Mouse (Mus musculus): ENCODE measurements around the gene Inava. TPM values are rescaled to one million over a fixed set of nuclear protein-coding genes. Genes with fewer than 3 reads are reported as not detected.

Inava gene
- total RNA-seq (2014; rRNA removed) (4.5 and 11.3 TPM in 2 replicates), polyA plus RNA-seq (2015; fragmentation: Nextera tagmentation; extraction: Ambion mirVana) (2.8 and 2.9 TPM in 2 replicates)

GRCm38 (mm10) chr1:136233892-136234594 lies at the start of gene Inava:
TSS of gene Inava (minus strand) at chr1:136234264.
- peak; percentile 72 for DNase-seq (ENCODE audit: low spot score)
- under 1% methylated on average over 48 of the region's 51 CpGs for WGBS
- peak within 1 kb of the TSS; percentile 49 for H3K9ac ChIP-seq (replicated peaks; ENCODE audit: low read length)
- no peak; the same call in 1 of the 2 replicates for TF ChIP-seq CTCF (IDR thresholded peaks at IDR 0.05; ENCODE audit: low read depth)
- H3K9me3 ChIP-seq (ENCODE audit: low read length), result no peaks in the 10 kb centered on the region
- no peaks in the 10 kb centered on the region for H3K36me3 ChIP-seq (ENCODE audit: insufficient read depth, low read length)
- peaks cover 11% of the 10 kb centered on the region; the same call in 1 of the 2 replicates for H3K4me1 ChIP-seq (ENCODE audit: insufficient read depth, low read length)
- H3K27ac ChIP-seq, result no peak within 1 kb of the TSS; the same call in 1 of the 2 replicates
- peak; percentile 88 for ATAC-seq
- no peaks in the 10 kb centered on the region for H3K27me3 ChIP-seq (ENCODE audit: insufficient read depth, low read length)
- H3K4me3 ChIP-seq (ENCODE audit: low read length), result peak within 1 kb of the TSS; percentile 58
- H3K4me2 ChIP-seq (ENCODE audit: low read depth, low read length), result peak within 1 kb of the TSS; percentile 67

GRCm38 (mm10) chr1:136277366-136277765 lies 43.3 kb upstream of the Inava start:
- WGBS, result 87% methylated on average over 8 of the region's 8 CpGs
- no peak overlapping the region for H3K9ac ChIP-seq (replicated peaks; ENCODE audit: low read length)
- DNase-seq (ENCODE audit: low spot score) (no peak), ATAC-seq (no peak)
- no peak overlapping the region for H3K27ac ChIP-seq
- H3K9me3 ChIP-seq (ENCODE audit: low read length), result no peaks in the 10 kb centered on the region
- H3K36me3 ChIP-seq (ENCODE audit: insufficient read depth, low read length), result peaks cover 66% of the 10 kb centered on the region
- no peak for TF ChIP-seq CTCF (IDR thresholded peaks at IDR 0.05; ENCODE audit: low read depth)
- no peaks in the 10 kb centered on the region for H3K4me1 ChIP-seq (ENCODE audit: insufficient read depth, low read length)
- H3K4me3 ChIP-seq (ENCODE audit: low read length), result no peak overlapping the region
- H3K4me2 ChIP-seq (ENCODE audit: low read depth, low read length), result no peak overlapping the region
- no peaks in the 10 kb centered on the region for H3K27me3 ChIP-seq (ENCODE audit: insufficient read depth, low read length)

DNA sequence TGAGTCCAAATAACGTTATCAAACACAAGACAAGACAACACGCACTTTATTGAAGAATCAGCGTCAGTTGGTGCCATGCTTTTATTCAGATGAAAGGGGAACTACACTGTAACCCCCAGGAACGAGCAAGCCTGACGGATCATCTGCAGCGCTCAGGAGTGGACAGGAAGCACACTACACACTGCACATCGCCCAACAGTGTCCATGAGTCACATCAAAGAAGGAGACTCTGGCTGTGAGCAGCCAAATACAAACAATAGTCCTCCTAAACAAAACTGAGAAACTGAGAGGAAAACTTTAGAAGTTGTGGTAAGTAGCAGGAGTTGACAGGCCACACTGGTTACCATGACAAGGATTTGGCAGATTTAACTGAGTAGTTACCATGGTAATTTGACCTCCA lies 34.2 kb upstream of the Inava start:
- H3K9ac ChIP-seq (replicated peaks; ENCODE audit: low read length), result no peak overlapping the region
- TF ChIP-seq CTCF (IDR thresholded peaks at IDR 0.05; ENCODE audit: low read depth), result no peak
- 51% methylated on average over 7 of the region's 7 CpGs for WGBS
- H3K4me1 ChIP-seq (ENCODE audit: insufficient read depth, low read length), result no peaks in the 10 kb centered on the region
- DNase-seq (ENCODE audit: low spot score), result peak; percentile 17
- H3K4me2 ChIP-seq (ENCODE audit: low read depth, low read length), result no peak overlapping the region
- H3K27me3 ChIP-seq (ENCODE audit: insufficient read depth, low read length), result no peaks in the 10 kb centered on the region
- H3K27ac ChIP-seq, result no peak overlapping the region
- H3K36me3 ChIP-seq (ENCODE audit: insufficient read depth, low read length), result peaks cover 38% of the 10 kb centered on the region
- no peaks in the 10 kb centered on the region for H3K9me3 ChIP-seq (ENCODE audit: low read length)
- ATAC-seq, result peak; percentile 71
- H3K4me3 ChIP-seq (ENCODE audit: low read length), result no peak overlapping the region

DNA sequence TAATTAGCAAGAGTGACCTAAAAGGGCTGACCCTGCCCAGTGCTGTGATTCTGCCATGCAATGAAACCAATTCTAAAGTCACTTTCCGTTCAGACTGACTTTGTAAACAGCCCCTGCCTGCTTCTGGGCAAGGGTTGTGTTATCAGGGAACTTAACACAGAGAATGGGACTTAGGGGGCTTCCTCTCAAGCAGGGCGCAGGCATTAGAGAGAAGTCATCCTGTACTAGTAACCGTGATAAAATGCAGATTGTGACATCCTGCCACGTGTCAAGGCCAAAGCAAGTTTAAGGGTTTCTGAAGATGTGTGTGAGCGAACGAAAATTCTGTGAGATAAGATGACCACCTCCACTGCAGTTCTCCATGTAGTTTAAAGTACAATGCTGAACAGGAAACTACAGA lies 32.1 kb upstream of the Inava start:
- no peak for ATAC-seq
- H3K9me3 ChIP-seq (ENCODE audit: low read length), result no peaks in the 10 kb centered on the region
- H3K27me3 ChIP-seq (ENCODE audit: insufficient read depth, low read length), result 0 out of 2 replicates have a peak, but pooled peaks cover 3% of the 10 kb centered on the region
- H3K36me3 ChIP-seq (ENCODE audit: insufficient read depth, low read length), result peaks cover 17% of the 10 kb centered on the region
- H3K27ac ChIP-seq, result no peak overlapping the region
- TF ChIP-seq CTCF (IDR thresholded peaks at IDR 0.05; ENCODE audit: low read depth), result no peak
- H3K4me2 ChIP-seq (ENCODE audit: low read depth, low read length), result no peak overlapping the region
- no peak for DNase-seq (ENCODE audit: low spot score)
- H3K4me3 ChIP-seq (ENCODE audit: low read length), result no peak overlapping the region
- H3K4me1 ChIP-seq (ENCODE audit: insufficient read depth, low read length), result no peaks in the 10 kb centered on the region; the same call in 1 of the 2 replicates
- no peak overlapping the region for H3K9ac ChIP-seq (replicated peaks; ENCODE audit: low read length)
- 77% methylated on average over 6 of the region's 6 CpGs for WGBS

- peaks cover 3% of the 10 kb centered on the region; the same call in 1 of the 2 replicates for H3K36me3 ChIP-seq (ENCODE audit: insufficient read depth, low read length)
- H3K4me3 ChIP-seq (ENCODE audit: low read length), result no peak overlapping the region
- H3K9ac ChIP-seq (replicated peaks; ENCODE audit: low read length), result no peak overlapping the region
- DNase-seq (ENCODE audit: low spot score), result no peak
- no peaks in the 10 kb centered on the region for H3K9me3 ChIP-seq (ENCODE audit: low read length)
- WGBS, result 79% methylated on average over 5 of the region's 5 CpGs
- H3K27me3 ChIP-seq (ENCODE audit: insufficient read depth, low read length), result 0 out of 2 replicates have a peak, but pooled peaks cover 7% of the 10 kb centered on the region
- TF ChIP-seq CTCF (IDR thresholded peaks at IDR 0.05; ENCODE audit: low read depth), result no peak
- H3K4me2 ChIP-seq (ENCODE audit: low read depth, low read length), result no peak overlapping the region
- peaks cover 11% of the 10 kb centered on the region; the same call in 1 of the 2 replicates for H3K4me1 ChIP-seq (ENCODE audit: insufficient read depth, low read length)
- ATAC-seq, result no peak
- H3K27ac ChIP-seq, result no peak overlapping the region
Measured at GRCm38 (mm10) chr1:136263355-136263754, 29.3 kb upstream of the Inava start.

DNA sequence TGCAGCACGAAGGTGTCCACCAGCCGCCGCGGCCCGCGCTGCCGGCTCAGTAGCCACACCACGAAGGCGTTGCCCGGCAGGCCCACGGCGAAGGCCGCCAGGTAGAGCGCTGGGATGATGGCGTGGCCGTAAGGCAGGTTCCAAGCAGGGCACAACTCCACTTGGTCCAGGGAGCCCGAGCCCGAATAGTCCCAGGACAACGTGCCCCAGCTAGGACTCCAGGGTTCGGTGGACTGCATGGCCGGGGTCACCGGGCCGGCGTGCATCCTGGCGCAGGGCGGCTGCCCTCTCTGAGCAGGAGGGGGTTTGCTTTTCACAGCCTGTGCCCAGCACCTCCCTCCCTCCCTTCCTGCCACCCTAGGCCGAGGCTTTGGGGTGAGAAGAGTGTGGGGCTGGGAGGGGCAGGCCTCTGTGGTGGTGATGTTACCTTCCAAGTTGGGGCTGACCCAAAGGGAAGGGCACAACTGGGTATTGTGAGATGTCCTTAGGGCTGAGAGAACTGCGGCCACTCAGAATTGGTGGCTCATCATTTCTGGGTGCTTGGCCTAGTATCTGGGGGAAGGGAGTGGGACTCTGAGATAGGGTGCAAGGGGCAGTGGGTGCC lies 26.7 kb upstream of the Inava start, which contains the start of gene Gpr25:
TSS of gene Gpr25 (minus strand) at position 239 of the 604 bp plus-strand sequence.
- no peaks in the 10 kb centered on the region for H3K9me3 ChIP-seq (ENCODE audit: low read length)
- H3K27ac ChIP-seq, result peak within 1 kb of the TSS; percentile 65
- peak within 1 kb of the TSS; percentile 66 for H3K9ac ChIP-seq (replicated peaks; ENCODE audit: low read length)
- peaks cover 11% of the 10 kb centered on the region; the same call in 1 of the 2 replicates for H3K27me3 ChIP-seq (ENCODE audit: insufficient read depth, low read length)
- H3K4me3 ChIP-seq (ENCODE audit: low read length), result peak within 1 kb of the TSS; percentile 44
- no peak for TF ChIP-seq CTCF (IDR thresholded peaks at IDR 0.05; ENCODE audit: low read depth)
- DNase-seq (ENCODE audit: low spot score) (no peak), ATAC-seq (peak; percentile 46)
- H3K36me3 ChIP-seq (ENCODE audit: insufficient read depth, low read length), result no peaks in the 10 kb centered on the region
- peaks cover 11% of the 10 kb centered on the region; the same call in 1 of the 2 replicates for H3K4me1 ChIP-seq (ENCODE audit: insufficient read depth, low read length)
- 8% methylated on average over 28 of the region's 28 CpGs for WGBS
- H3K4me2 ChIP-seq (ENCODE audit: low read depth, low read length), result peak within 1 kb of the TSS; percentile 78
